Mouse (Mus musculus) spleen, postnatal 0 days (tissue): Measurements from ENCODE around the gene Cst13. TPM values are rescaled to one million over a fixed set of nuclear protein-coding genes. Genes with fewer than 3 reads are reported as not detected.

Experiments
- polyA plus RNA-seq: library from polyadenylated mRNA; unstranded; fragments of >200 nt; fragmentation: Nextera tagmentation; extraction: Ambion mirVana; gene quantifications from 2 replicates; pipeline ENCODE4 v1.2.1, GENCODE M21; 2015

The Cst13 gene
- not detected in 2 replicates for polyA plus RNA-seq

DNA sequence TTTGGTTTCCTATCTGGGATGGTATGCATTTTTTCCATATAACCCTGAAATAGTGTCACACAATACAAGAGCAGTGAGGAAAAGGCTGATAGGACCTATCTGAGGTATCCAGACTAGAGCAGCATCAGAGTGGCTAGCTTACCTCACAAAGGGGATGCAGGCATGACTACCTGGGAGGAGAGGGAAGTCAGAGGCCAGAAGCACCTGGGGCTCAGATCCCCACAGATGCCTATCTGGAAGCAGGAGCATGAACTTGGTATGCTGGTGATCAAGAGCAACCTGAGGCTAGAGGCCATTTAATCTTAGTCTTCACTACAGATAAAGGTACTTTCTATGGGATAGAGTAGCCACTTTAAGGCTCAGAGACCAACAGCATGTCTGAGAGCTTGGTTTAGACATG lies at the start of gene Cst13:
Gene Cst13 (plus strand): TSS at position 173 of the 400 bp plus-strand sequence.

DNA sequence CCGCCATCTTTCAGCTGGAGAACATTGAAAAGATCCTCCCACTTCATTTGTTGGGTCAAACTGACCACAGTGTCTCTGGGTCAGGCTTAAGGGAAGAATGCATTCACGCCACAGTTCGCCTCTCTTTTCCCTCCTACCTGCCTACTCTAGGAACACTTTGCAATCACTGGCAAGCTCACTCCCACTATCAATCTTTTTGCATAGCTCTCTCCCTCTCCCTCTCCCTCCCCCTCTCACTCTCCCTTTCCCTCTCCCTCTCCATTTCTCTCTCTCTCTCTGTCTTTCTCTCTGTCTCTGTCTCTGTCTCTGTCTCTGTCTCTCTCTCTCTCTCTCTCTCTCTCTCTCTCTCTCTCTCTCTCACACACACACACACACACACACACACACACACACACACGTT lies 48.5 kb upstream of the Cst13 start, which contains the start of gene Cst11:
Gene Cst11 (minus strand): TSS at position 101 of the 400 bp plus-strand sequence.

DNA sequence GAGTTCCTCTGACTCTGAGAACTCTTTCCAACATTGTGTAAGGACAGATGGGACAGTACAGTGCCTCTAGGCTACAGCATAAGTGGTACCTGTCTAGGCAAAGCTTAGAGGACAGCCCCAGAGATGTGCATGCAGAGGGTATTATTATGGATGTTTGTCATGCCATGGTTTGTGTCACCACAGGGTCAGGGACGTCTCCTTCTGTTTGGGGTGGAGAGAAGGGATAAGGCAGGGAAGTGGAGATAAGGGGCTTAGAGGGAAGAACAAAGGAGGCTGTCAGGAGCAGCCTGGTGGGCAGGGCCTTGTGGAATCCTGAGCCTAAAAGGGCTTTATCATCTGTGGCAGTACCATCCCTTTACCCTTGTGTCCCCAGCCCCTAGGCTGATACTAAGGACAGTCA lies 38.2 kb upstream of the Cst13 start, which contains the start of gene 8030411F24Rik:
Gene 8030411F24Rik (plus strand): TSS at position 301 of the 400 bp plus-strand sequence.

DNA sequence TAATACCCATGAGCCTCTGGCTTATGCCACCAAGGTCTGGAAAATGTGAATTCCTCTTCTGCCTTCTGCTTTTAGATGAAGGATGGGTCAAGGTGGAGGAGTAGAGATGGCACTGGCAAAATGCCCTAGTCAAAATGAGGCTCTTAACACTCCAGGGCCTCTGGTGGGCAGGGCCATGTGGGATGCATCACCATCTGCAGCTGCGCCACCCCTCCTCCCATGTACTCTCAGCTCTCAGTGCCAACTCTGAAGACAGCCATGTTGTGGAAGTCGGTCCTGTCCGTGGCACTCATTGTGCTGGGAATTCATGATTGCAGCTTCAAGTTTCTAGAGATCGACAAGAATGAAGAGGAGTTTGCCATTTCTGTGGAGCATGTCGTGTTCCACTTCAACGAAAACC lies 30.7 kb upstream of the Cst13 start, which contains the start of gene Cst12:
Gene Cst12 (plus strand): TSS at position 220 of the 400 bp plus-strand sequence.

DNA sequence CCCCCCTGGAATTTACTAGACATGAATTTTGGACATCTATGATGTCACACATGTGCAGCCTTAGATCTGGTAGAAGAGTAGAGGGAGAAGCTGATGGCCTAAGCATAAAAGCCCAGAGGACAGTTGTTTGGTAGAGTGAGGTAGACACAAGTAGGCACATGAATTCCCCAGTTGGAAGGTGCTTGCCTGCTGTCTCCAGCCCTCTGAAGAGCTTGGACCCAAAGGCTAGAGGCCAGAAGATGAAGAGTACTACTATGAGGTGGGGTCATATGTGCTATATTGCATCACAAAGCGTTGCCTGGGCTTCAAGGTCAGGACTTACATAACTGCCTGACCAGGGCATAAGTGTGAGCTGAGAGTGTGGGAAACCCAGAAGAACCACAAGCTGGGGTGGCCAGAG lies 21.4 kb upstream of the Cst13 start, which contains the start of gene Cst8:
Gene Cst8 (plus strand): TSS at position 301 of the 400 bp plus-strand sequence.

DNA sequence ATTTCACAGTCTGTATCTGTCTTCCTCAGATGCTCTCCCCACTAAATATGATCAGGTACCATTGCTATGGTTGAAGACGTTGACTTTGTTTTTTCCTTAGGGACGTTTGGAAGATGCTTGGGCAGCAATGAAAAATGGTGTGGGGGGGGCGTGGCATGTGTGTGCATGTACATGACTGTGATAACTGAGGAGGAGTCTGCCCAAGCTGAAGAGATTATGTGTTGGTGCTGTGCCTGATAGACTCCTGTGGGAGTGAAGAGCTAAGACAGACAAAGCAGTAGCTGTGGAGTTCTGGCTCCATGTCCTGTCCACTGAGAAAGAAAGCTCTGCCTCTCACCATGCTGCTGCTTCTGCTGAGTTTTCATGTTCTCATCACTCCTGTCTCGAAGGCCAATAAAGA lies 15.0 kb downstream of the Cst13 start, which contains the start of gene Cst9:
Gene Cst9 (plus strand): TSS at position 236 of the 400 bp plus-strand sequence.

DNA sequence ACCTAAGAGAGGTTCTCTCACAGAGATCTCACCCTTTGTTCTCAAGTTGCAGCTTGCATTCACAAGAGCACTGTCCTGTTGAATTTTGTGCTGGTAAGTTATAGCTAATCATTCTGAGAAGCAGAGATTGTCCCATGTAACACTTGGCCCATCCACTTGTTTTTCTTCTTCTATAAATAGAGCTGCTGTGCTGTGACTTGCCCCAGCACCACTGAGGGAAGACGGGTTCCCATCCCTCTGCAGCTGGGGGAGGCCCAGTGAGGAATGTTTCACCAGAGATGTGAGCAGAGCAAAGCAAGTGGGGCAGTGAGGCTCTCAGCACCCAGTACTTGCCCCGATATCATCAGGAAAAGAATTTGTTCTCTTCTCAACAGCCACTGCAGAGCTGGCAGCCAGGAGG lies 45.1 kb downstream of the Cst13 start, which contains the start of gene 9230104L09Rik:
Gene 9230104L09Rik (minus strand): TSS at position 73 of the 400 bp plus-strand sequence.

DNA sequence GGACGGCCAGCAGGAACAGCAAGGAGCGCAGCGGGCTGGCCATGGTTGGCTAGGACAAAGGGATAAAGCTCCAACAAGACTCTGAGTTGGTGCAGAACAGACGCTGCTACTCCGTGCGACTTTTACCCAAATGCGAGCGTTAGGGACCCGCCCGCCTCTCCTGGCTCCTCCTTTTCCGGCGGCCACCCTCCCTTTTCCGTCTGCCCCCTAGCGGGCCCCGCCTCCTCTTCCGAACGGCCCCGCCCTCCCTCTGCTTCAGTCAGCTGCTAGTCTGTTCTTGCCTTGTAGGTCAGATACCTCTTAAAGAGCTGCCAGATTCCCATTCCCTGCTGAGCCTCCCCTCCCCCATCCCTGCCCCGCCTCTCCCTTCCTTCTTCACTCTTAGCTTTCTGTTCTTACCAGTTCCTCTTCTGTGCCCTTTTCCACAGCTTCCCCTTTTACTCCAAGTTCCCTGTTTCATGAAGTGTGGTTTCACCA lies 55.5 kb downstream of the Cst13 start, which contains the start of gene Cst3:
Gene Cst3 (minus strand): TSS at position 358 of the 477 bp plus-strand sequence.

Other genes starting within 250 kb of the Cst13 start
- 75.2 and 80.6 TPM in 2 replicates for gene Nxt1, start 147.5 kb upstream of the Cst13 start, polyA plus RNA-seq
- 6.9 and 8.1 TPM in 2 replicates for gene Gzf1, start 139.1 kb upstream of the Cst13 start, polyA plus RNA-seq
- gene Napb, start 87.6 kb upstream of the Cst13 start, polyA plus RNA-seq: 0.45 and 0.70 TPM in 2 replicates
- not detected in 2 replicates for gene Cstl1, start 69.7 kb upstream of the Cst13 start, polyA plus RNA-seq
- not detected in 2 replicates for gene Cst11, start 48.6 kb upstream of the Cst13 start, polyA plus RNA-seq
- gene 8030411F24Rik, start 38.1 kb upstream of the Cst13 start, polyA plus RNA-seq: not detected in 2 replicates
- not detected in 2 replicates for gene Cst12, start 30.7 kb upstream of the Cst13 start, polyA plus RNA-seq
- not detected in 2 replicates for gene Cst8, start 21.3 kb upstream of the Cst13 start, polyA plus RNA-seq
- gene Cst9, start 15.1 kb downstream of the Cst13 start, polyA plus RNA-seq: 0.31 and 0.73 TPM in 2 replicates
- not detected in 2 replicates for gene 9230104L09Rik, start 45.0 kb downstream of the Cst13 start, polyA plus RNA-seq
- 328 and 437 TPM in 2 replicates for gene Cst3, start 55.6 kb downstream of the Cst13 start, polyA plus RNA-seq
- gene Gm1330, start 183.2 kb downstream of the Cst13 start, polyA plus RNA-seq: not detected in 2 replicates
- not detected in 2 replicates for gene Gm10750, start 197.2 kb downstream of the Cst13 start, polyA plus RNA-seq